Mouse (Mus musculus): ENCODE data around the gene Orc1. TPM values are rescaled to one million over a fixed set of nuclear protein-coding genes. Genes with fewer than 3 reads are reported as not detected.

Gene Orc1
- polyA plus RNA-seq, 1 experiment from 2014 or later: 3.1 TPM

DNA sequence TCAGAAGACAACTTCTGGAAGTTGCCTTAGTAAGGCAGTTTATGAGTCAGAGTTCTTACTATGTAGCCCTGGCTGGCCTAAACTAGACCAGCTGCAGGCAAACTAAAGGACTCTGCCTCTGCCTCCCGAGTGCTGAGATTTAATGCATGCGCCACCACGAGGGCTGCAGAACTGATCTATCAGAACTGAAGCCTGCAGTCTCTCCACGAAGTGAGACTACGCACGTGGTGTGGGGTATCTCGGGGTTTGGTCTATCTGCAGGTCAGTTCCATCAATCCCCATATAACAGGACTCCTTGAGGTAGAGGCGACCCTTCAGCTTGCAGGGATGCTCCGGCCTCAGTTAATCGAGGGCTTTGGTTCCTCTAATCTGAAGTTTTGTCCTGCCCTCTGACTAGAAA lies 39.9 kb downstream of the Orc1 start:
- peak overlapping the region; percentile 68 for H3K9ac ChIP-seq (ENCODE audit: low read depth, low read length)
- H3K36me3 ChIP-seq (ENCODE audit: control insufficient read depth, insufficient read depth): peaks cover 6% of the 10 kb centered on the region; the same call in 1 of the 2 replicates
- H3K4me2 ChIP-seq (replicated peaks; ENCODE audit: low read depth): peak overlapping the region; percentile 81
- peak; percentile 29 for ATAC-seq
- TF ChIP-seq CTCF (IDR thresholded peaks at IDR 0.05; ENCODE audit: low read depth): no peak
- no peaks in the 10 kb centered on the region for H3K27me3 ChIP-seq (replicated peaks; ENCODE audit: control insufficient read depth, insufficient read depth, low read length)
- H3K9me3 ChIP-seq (ENCODE audit: control insufficient read depth): no peaks in the 10 kb centered on the region
- H3K4me3 ChIP-seq (ENCODE audit: low read depth, low read length): peak overlapping the region; percentile 61
- H3K27ac ChIP-seq (ENCODE audit: low read depth, low read length): peak overlapping the region; percentile 73
- 2% methylated on average over 10 of the region's 10 CpGs for whole genome bisulfite sequencing
- peaks cover 3% of the 10 kb centered on the region for H3K4me1 ChIP-seq (replicated peaks; ENCODE audit: control insufficient read depth, insufficient read depth, low read length)

DNA sequence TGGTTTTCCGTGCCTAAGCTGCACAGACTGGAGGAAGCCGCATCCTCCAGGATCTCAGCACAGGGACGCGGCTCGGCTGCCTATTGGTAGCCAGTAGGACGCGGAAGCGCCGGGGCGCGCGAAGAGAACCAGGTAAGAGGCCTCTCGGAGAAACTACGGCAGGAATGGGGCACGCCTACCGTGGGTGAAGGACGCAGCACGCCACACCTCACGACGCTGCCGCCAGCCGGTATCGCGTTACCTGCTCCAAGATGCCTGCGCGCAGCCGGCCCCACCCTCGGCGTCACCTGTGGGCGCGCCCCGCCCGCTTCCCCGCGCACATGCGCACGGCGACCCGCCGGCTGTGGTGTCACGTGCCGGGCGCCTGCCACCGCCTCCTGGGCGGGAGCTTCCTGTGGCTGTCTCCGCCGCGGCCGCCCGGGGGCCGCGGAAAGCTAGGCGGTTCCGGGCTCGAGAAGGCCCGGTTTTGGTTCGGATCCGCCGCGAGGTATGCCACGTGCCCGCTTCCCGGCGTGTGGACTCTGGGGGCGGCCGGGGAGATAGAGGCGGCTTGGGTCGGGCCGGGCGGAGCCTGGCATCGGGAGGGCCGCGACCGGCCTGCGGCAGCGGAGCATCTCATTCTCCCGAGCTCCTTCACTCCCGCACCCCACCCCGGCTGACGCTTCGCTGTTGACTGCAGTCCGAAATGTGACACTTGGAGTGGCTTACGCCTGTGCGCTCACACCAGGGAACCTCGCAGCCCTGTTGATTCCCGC lies 40.5 kb downstream of the Orc1 start, which contains the start of gene Cc2d1b:
Gene Cc2d1b, plus strand, starts transcription at position 354 of the 755 bp plus-strand sequence.
- WGBS: 0% methylated on average over 71 of the region's 86 CpGs
- Histone ChIP-seq H3K9ac (ENCODE audit: low read depth, low read length) (peak within 1 kb of the TSS; percentile 68), H3K27me3 (replicated peaks; ENCODE audit: control insufficient read depth, insufficient read depth, low read length) (no peaks in the 10 kb centered on the region), H3K36me3 (ENCODE audit: control insufficient read depth, insufficient read depth) (peaks cover 12% of the 10 kb centered on the region; the same call in 1 of the 2 replicates), H3K4me2 (replicated peaks; ENCODE audit: low read depth) (peak within 1 kb of the TSS; percentile 81), H3K9me3 (ENCODE audit: control insufficient read depth) (no peaks in the 10 kb centered on the region), H3K4me3 (ENCODE audit: low read depth, low read length) (peak within 1 kb of the TSS; percentile 61), H3K27ac (ENCODE audit: low read depth, low read length) (peak within 1 kb of the TSS; percentile 83), H3K4me1 (replicated peaks; ENCODE audit: control insufficient read depth, insufficient read depth, low read length) (peaks cover 3% of the 10 kb centered on the region)
- ATAC-seq: peak; percentile 97
- peak; percentile 32 for TF ChIP-seq CTCF (IDR thresholded peaks at IDR 0.05; ENCODE audit: low read depth)

DNA sequence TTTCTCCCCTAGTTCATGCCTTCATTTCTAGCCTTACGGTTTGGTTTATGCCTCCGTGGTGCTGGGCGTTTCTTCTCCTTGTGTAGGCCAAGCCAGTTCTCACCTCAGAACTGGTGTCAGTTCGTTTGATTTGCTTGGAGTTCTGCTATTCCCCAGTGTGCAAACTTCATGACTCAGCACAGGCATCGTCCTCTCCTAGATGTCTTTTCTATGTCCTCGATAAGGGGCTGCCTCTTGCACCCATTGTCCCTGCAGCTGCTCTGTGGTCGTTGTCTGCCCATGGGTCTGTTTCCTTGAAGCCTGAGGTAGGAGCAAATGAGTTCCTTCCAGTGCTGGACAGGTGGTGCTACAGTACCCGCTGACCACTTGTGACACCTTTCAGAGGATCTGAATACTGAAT lies 41.3 kb downstream of the Orc1 start:
- H3K27me3 ChIP-seq (replicated peaks; ENCODE audit: control insufficient read depth, insufficient read depth, low read length): no peaks in the 10 kb centered on the region
- peaks cover 3% of the 10 kb centered on the region for H3K4me1 ChIP-seq (replicated peaks; ENCODE audit: control insufficient read depth, insufficient read depth, low read length)
- H3K9ac ChIP-seq (ENCODE audit: low read depth, low read length): peak overlapping the region; percentile 68
- H3K36me3 ChIP-seq (ENCODE audit: control insufficient read depth, insufficient read depth): peaks cover 20% of the 10 kb centered on the region
- peak overlapping the region; percentile 61 for H3K4me3 ChIP-seq (ENCODE audit: low read depth, low read length)
- peak overlapping the region; percentile 81 for H3K4me2 ChIP-seq (replicated peaks; ENCODE audit: low read depth)
- 0 out of 2 replicates have a peak, but pooled peaks have one; percentile 2 for TF ChIP-seq CTCF (IDR thresholded peaks at IDR 0.05; ENCODE audit: low read depth)
- H3K27ac ChIP-seq (ENCODE audit: low read depth, low read length): peak overlapping the region; percentile 83
- 15% methylated on average over 8 of the region's 8 CpGs for WGBS
- no peaks in the 10 kb centered on the region for H3K9me3 ChIP-seq (ENCODE audit: control insufficient read depth)
- ATAC-seq: no peak

DNA sequence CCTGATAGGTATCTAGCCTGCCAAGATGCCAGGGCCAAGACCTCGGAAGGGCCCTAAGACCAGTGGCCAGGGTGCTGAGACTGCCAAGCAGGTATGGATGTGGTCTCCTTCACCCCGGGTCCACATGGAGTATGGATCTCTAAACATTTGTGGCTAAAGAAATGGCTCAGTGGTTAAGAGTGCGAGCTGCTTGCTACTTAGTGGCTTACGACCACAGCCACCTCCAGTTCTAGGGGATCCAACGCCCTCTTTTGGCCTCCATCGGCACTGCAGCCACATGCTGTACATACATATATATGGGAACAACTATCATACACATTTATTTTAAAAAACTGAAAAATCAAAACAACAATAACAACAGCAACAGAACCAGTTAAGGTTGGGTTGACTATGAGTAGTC lies 42.3 kb downstream of the Orc1 start:
- no peak overlapping the region for H3K4me2 ChIP-seq (replicated peaks; ENCODE audit: low read depth)
- peaks cover 29% of the 10 kb centered on the region for H3K36me3 ChIP-seq (ENCODE audit: control insufficient read depth, insufficient read depth)
- H3K4me3 ChIP-seq (ENCODE audit: low read depth, low read length): no peak overlapping the region
- WGBS: 95% methylated on average over 6 of the region's 6 CpGs
- no peaks in the 10 kb centered on the region for H3K9me3 ChIP-seq (ENCODE audit: control insufficient read depth)
- no peak for ATAC-seq
- no peaks in the 10 kb centered on the region for H3K27me3 ChIP-seq (replicated peaks; ENCODE audit: control insufficient read depth, insufficient read depth, low read length)
- TF ChIP-seq CTCF (IDR thresholded peaks at IDR 0.05; ENCODE audit: low read depth): peak; percentile 38; the same call in 1 of the 2 replicates
- H3K4me1 ChIP-seq (replicated peaks; ENCODE audit: control insufficient read depth, insufficient read depth, low read length): peaks cover 3% of the 10 kb centered on the region
- no peak overlapping the region for H3K9ac ChIP-seq (ENCODE audit: low read depth, low read length)
- no peak overlapping the region for H3K27ac ChIP-seq (ENCODE audit: low read depth, low read length)

DNA sequence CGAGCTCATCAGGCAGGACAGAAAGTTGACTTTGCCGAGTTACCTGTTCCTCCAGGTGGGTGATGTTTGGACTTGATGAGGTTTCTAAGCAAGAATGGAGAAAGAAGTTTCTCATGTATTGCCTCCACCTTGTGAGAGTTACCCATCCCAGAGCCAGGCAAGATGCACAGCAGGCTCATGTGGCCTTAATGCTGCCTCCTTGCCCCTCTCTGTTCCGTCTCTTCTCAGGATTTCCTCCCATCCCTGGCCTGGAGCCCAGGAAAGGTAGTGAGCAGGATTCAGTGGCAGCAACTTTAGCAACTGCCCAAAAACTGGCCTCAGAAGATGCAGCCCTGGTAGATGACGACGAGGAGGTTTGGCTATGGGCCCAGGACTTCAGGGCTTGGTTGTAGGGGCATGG lies 47.8 kb downstream of the Orc1 start:
- no peak overlapping the region for H3K9ac ChIP-seq (ENCODE audit: low read depth, low read length)
- H3K4me2 ChIP-seq (replicated peaks; ENCODE audit: low read depth): no peak overlapping the region
- H3K4me1 ChIP-seq (replicated peaks; ENCODE audit: control insufficient read depth, insufficient read depth, low read length): no peaks in the 10 kb centered on the region
- ATAC-seq: no peak
- WGBS: 89% methylated on average over 5 of the region's 5 CpGs
- no peaks in the 10 kb centered on the region for H3K9me3 ChIP-seq (ENCODE audit: control insufficient read depth)
- H3K36me3 ChIP-seq (ENCODE audit: control insufficient read depth, insufficient read depth): peaks cover 83% of the 10 kb centered on the region
- TF ChIP-seq CTCF (IDR thresholded peaks at IDR 0.05; ENCODE audit: low read depth): no peak
- H3K27ac ChIP-seq (ENCODE audit: low read depth, low read length): no peak overlapping the region
- H3K27me3 ChIP-seq (replicated peaks; ENCODE audit: control insufficient read depth, insufficient read depth, low read length): no peaks in the 10 kb centered on the region
- H3K4me3 ChIP-seq (ENCODE audit: low read depth, low read length): no peak overlapping the region

DNA sequence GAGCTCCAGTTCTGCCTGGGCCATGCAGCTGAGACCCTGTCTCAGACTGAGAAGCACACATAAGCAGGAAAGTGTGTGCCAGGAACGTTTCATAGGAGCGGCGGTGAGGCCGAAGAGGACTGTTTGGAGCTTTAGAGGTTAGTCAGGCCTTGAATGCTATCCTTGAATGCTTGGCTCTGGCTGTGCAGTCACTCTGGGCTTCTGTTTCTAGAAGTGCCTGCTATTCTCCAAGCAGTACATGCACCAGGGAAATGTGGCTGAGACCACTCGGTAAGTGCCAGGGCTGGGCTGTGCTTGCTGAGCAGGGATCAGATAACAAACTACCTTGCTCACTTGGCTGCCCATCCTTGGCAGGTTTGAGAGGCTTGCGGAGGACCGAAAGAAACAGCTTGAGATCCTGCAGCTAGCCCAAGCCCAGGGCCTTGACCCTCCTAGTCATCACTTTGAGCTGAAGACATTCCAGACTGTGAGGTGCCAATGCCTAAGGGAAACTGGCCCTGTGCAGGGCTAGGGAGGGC lies 50.2 kb downstream of the Orc1 start:
- 90% methylated on average over 7 of the region's 7 CpGs for WGBS
- Histone ChIP-seq H3K4me3 (ENCODE audit: low read depth, low read length) (no peak overlapping the region), H3K36me3 (ENCODE audit: control insufficient read depth, insufficient read depth) (peaks cover 96% of the 10 kb centered on the region), H3K27me3 (replicated peaks; ENCODE audit: control insufficient read depth, insufficient read depth, low read length) (no peaks in the 10 kb centered on the region), H3K4me2 (replicated peaks; ENCODE audit: low read depth) (no peak overlapping the region), H3K9me3 (ENCODE audit: control insufficient read depth) (no peaks in the 10 kb centered on the region), H3K9ac (ENCODE audit: low read depth, low read length) (no peak overlapping the region), H3K4me1 (replicated peaks; ENCODE audit: control insufficient read depth, insufficient read depth, low read length) (no peaks in the 10 kb centered on the region), H3K27ac (ENCODE audit: low read depth, low read length) (no peak overlapping the region)
- TF ChIP-seq CTCF (IDR thresholded peaks at IDR 0.05; ENCODE audit: low read depth): no peak
- no peak for ATAC-seq
